Mouse (Mus musculus) naive thymus-derived CD4-positive, alpha-beta T cell, adult 2 months (primary cell): Measurements from ENCODE around the gene Tas2r104.

Source experiments
- DNase-seq: peaks from one replicate; pipeline ENCODE4 v3.0.0-alpha.2; 2011; ENCODE audit warnings: low read depth

Gene Tas2r104

DNA sequence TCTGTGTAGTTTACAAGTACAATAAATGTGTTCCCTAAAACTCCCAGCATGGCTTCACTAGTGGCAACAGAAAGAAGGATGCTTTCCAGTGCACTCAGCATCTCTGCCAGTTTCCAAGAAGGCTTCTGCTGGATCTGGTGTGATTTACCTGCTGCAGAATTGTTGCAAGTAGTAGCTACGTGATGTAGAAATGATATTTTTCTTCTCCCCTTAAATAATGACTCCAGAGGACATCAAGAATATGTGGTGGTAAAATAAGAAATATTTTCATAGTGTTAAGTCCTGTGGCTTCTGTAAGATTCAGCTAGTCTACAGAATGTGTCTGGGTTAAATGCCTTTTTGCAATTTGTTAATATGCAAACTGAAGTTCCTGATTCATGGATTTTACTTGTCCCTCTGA, at the start of gene Tas2r104:
TSS of gene Tas2r104 (minus strand) at position 101 of the 400 bp plus-strand sequence.
- no peak for DNase-seq

DNA sequence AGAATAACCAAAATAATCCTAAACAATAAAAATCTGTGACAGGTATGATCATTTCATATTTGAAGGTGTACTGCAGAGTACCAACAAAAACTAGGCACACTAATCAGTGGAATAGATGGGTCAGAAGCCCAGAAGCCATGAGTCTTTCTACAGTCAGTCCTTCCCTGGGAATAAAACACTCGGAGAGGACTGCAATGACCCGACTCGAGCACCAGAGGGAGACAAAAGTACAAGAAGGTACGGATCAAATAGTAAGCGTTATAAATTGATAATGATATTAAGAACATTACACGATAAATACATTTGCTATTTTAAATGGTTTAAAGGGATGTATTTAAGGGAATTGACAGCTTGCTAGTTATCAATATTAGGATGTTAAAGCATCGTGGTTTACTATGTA, 27.3 kb upstream of the Tas2r104 start:
- no peak for DNase-seq

DNA sequence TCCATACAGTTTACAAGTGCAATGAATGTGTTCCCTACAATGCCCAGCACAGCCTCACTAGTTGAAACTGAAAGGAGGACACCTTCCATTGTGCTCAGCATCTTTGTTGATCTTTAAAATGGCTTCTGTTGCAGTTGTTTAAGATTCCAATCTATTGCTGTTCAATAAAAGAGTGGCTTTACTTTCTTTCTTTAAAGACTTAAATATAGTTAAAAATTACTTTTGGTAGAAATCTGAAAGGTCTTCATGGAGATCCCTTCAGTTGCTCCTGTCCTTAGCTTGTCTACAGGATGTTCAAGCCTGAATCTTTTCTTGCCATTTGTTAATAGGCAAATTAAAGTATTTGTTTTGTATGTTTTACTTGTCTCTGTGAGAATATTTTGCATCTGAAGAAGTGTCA, 4.4 kb upstream of the Tas2r104 start, which contains the start of gene Tas2r114:
TSS of gene Tas2r114 (minus strand) at position 101 of the 400 bp plus-strand sequence.
- no peak for DNase-seq

DNA sequence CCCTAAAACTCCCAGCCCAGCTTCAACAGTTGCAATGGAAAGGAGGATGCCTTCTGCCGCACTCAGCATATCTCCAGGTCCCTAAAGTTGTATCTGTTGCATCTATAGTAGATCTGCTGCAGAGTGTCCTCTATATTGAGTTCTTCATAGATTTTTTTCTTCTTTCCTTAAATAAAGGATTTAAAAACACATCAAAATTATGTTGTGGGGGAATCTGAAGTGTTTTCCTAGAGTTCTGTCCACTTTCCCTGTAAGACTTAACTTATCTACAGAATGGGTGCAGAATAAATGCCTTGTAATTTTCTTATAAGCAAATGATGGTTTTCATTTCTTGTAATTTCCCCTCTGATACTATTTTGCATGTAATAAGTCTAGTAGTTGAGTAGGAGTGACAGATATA, 1.9 kb upstream of the Tas2r104 start, which contains the start of gene Tas2r105:
TSS of gene Tas2r105 (minus strand) at position 101 of the 400 bp plus-strand sequence.
- no peak for DNase-seq

- no peak for DNase-seq
Observed at GRCm38 (mm10) chr6:131678786-131679185, 6.8 kb downstream of the Tas2r104 start, which contains the start of gene Tas2r106. Tas2r106 (minus strand) TSS chr6:131678886.

- DNase-seq, result no peak
Observed at GRCm38 (mm10) chr6:131660049-131660448, 25.5 kb downstream of the Tas2r104 start, which contains the start of gene Tas2r107. Tas2r107 (minus strand) TSS chr6:131660149.
